Mouse (Mus musculus) lung, postnatal 10 days (tissue): ENCODE measurements around the gene Ube2q1.
A peak's percentile ranks its signal among the peaks of the same experiment; 100 is the strongest.

Source experiments
- DNase-seq: peaks from one replicate; pipeline ENCODE4 v3.0.0; 2021

The Ube2q1 gene

DNA sequence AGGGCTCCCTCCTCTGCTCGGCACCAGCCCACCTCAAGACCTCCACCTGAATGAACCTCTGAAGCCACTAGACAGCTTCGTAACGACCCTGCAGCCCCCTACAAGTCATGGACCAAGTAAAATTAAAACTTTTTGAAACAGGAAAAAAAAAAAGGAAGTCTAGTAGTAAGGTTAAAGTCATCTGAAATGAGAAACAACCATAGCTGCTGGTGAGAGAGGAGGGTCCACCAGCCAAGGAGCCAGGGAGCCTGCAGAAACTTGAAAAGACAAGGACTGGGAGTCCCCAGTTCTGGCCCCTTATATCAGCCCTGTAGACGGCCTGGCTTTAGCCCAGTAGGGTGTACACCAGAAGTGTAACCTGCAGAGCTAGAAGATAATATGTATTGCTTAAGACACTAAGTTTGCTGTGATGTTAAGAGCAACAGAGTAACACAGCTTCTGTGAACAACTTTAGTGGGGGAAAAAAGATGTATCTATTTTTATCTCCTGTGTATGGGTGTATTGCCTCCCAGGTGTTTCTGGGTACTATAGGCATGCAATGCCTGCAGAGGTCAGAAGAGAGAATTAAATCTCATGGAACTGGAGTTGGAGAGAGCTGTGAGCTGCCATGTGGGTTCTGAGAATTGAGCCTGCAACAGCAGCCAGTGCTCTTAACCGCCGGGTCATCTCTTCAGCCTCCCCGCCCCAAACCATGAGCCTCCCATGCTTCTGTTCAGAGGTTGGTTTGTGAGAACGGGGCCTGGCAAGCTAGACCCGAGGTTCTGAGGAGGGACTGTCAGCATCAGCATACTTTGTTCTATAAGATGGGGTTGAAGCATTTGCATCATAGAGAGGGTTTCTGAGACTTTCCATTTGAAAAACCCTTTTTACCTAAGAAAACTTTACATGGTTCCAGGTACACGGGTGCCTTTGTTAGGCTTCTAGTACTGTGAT is 48.4 kb downstream of the Ube2q1 start:
- no peak for DNase-seq

DNA sequence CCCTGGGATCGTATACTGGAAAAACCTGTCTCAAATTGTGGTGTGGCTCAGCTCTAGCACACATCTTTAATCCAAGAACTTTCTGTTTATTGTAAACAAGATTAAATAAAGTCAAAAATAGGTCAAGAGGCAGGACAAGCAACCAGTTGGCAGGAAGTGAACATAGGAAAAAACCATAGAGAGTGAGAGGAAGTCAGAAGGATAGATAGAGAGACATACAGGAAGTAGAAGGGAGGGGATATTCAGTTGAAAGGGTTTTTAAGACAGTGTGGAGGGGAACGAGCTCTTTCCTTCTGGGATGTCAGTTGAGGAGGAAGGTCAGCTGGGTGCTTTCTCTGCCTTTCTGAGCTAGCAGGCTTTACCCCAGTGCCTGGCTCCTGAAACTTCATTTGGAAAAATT is 50.2 kb downstream of the Ube2q1 start:
- DNase-seq: no peak

DNA sequence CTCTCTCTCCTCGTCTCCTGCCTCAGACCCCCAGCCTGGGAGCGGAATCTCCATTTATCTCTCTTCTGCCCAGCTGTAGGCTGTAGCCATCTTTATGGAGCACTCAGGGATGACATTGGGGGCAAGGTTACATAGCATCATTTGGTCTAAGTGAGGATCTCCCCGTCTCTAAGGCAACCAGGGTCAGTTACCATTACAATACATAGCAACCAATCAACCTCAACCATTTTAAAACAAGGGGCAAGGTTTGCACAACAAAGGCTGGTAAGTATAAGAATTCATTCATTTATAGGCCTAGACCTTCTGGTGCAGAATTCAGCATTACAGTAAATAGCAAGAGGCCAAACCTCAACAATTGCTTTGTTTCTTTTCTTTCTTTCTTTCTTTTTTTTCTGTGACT is 52.9 kb downstream of the Ube2q1 start:
- no peak for DNase-seq

DNA sequence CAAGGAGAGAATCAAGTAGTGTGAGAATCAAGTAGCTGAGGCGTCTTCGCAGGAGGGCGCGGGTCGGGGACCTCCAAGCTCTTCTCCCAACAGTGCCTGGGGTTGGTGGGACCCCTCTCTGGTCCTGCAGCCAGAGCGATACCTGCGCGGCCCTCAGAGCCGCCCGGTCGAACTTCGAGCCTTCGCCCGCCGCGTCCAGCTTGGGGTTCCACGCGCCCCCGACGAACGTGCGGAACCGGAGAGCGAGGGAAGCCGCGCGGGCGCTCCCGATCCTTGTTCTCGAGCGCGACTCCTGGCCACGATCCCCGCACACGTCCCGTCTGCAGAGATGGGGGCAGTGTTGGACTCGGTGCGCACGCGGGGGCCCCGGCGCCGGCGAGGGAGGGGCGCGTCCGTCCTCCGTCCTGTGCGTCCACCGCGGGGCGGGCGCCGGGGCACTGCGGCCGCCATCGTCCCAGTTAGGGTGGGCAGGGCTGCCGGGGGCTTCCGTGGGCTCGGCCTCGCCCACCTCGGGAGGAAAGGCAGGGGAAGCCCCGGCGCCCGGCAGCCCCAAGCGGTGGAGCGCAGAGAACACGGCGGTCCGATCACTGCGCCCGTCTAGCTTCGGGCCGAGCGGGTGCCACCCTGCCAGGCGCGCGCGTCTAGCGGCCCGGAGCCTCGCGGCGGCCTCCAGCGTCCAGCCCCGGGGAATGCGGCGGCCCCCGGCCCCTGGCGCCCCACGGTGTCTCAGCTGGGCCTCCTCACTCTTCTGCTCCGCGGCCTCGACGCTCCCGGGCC is 57.6 kb downstream of the Ube2q1 start, which contains the start of gene She:
TSS of gene She (plus strand) at position 556 of the 777 bp plus-strand sequence.
- peak; percentile 70 for DNase-seq
